In the genomic region with DNA sequence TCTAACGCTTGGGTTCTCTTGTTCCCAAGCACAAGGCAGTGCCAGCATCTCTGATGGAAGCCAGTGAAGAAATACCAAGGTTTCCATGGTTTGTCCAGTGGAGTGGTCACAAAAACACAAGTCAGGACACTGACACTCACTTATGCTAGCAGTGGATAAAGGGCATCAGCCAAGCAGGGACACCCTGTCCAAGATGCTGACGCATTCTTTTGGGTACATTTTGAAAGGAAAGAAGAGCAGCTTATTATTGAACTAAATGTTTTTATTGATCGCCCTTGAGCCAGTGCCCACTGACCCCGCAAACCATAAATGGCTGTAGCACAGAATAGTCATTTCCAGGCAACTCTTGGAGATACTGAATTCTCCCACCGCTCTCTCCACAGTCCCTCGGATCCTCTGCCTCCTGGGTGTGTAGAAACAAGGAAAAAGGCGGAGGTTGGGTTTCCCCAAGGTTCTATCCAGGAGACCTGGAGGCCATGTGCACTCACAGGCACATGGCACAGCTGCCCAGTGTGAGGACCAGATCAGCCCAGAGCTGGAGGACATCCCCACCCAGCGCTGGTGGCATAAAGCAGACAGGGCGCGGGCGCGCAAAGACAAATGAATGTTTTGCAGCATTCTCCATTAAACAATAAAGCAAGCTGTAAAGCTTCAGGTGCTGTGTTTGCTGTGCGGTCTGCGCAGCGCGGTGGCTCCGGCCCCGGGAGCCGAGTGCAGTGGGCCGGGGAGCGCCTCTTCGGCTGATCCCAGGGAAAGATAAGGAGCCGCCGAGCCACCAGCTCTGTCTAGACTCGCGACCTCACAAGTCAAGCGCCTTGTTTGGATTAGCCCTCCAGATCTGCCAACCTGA, we compare ENCODE assay signal across 11 mouse cellular contexts. TPM values are rescaled to one million over a fixed set of nuclear protein-coding genes. Genes with fewer than 3 reads are reported as not detected.
DNase-seq lines count a peak whose midpoint lies in the region; ATAC-seq and TF ChIP-seq lines count a peak whose summit lies in the region.
"Had no signal": no experiment of that assay in that cellular context is flagged by ENCODE, and none has a peak within 500 bp of the region (broad histone marks: within the 10 kb centered on the region; RNA-seq: fewer than 3 reads in every experiment).

No protein-coding gene starts in this region.

- H3K36me3 ChIP-seq in E14TG2a.4 (ENCODE audit: insufficient read depth, low read length): no peaks in the 10 kb centered on the region
- H3K36me3 ChIP-seq in forebrain, postnatal 0 days (ENCODE audit: insufficient read depth): no peaks in the 10 kb centered on the region
- H3K36me3 ChIP-seq in midbrain, embryonic 10.5 days: no peaks in the 10 kb centered on the region

- H3K4me3 ChIP-seq in E14TG2a.4 (replicated peaks; ENCODE audit: low read length): peak overlapping the region; percentile 60
- no peak overlapping the region; the same call in 1 of the 2 replicates for H3K4me3 ChIP-seq in forebrain, postnatal 0 days (ENCODE audit: low read depth, low read length)
- H3K4me3 ChIP-seq in midbrain, embryonic 10.5 days: peak overlapping the region; percentile 39

- peaks cover 22% of the 10 kb centered on the region for H3K4me1 ChIP-seq in E14TG2a.4 (replicated peaks; ENCODE audit: low read depth, low read length)
- no peaks in the 10 kb centered on the region for H3K4me1 ChIP-seq in forebrain, postnatal 0 days (ENCODE audit: insufficient read depth)
- H3K4me1 ChIP-seq in midbrain, embryonic 10.5 days: peaks cover 15% of the 10 kb centered on the region

- TF ChIP-seq CTCF in E14TG2a.4 (conservative IDR thresholded peaks at IDR 0.05; ENCODE audit: low read length): no peak
- TF ChIP-seq CTCF in forebrain, postnatal 0 days (IDR thresholded peaks at IDR 0.05; ENCODE audit: low read depth): no peak

- H3K9me3 ChIP-seq in E14TG2a.4 (ENCODE audit: low read length): no peaks in the 10 kb centered on the region
- no peaks in the 10 kb centered on the region for H3K9me3 ChIP-seq in forebrain, postnatal 0 days (ENCODE audit: low read length)
- no peaks in the 10 kb centered on the region for H3K9me3 ChIP-seq in midbrain, embryonic 10.5 days (replicated peaks)

- no peak overlapping the region for H3K27ac ChIP-seq in forebrain, postnatal 0 days (ENCODE audit: low read depth, low read length)
- H3K27ac ChIP-seq in midbrain, embryonic 10.5 days (replicated peaks): no peak overlapping the region
- H3K27ac ChIP-seq: liver, embryonic 14.5 days had no signal

- H3K27me3 ChIP-seq in E14TG2a.4 (ENCODE audit: insufficient read depth, low read length): peaks cover 49% of the 10 kb centered on the region
- H3K27me3 ChIP-seq in forebrain, postnatal 0 days (ENCODE audit: insufficient read depth, low read length): peaks cover 59% of the 10 kb centered on the region
- peaks cover 91% of the 10 kb centered on the region for H3K27me3 ChIP-seq in midbrain, embryonic 10.5 days (ENCODE audit: low read depth, poor library complexity, severe bottlenecking)

- 5% methylated on average over 27 of the region's 27 CpGs for WGBS in forebrain, postnatal 0 days
- WGBS in midbrain, embryonic 10.5 days: 2% methylated on average over 27 of the region's 27 CpGs

- intact Hi-C loops in left cerebral cortex, postnatal 10 days (cut with DNase I): no loop called here

- DNase-seq in MN1 (ENCODE audit: low spot score): peak; percentile 11
- peak; percentile 33 for DNase-seq in forebrain, postnatal 0 days
- peak; percentile 66 for DNase-seq in midbrain, embryonic 10.5 days (ENCODE audit: low spot score)
- DNase-seq in B cell, adult 2 months: no peak
- no peak for DNase-seq in left cerebral cortex, postnatal 10 days (ENCODE audit: extremely low spot score in 1 of 2, low spot score in 2 of 2)
- DNase-seq in right cerebral cortex, postnatal 25 days: no peak
- no peak for DNase-seq in kidney, adult 9 months
- DNase-seq: heart, adult 18-20 months; right cerebral cortex, adult 18-20 months had no signal

- H3K4me2 ChIP-seq in forebrain, postnatal 0 days (ENCODE audit: low read depth): peak overlapping the region; percentile 24

- ATAC-seq in forebrain, postnatal 0 days: peak; percentile 30

- no peak overlapping the region for H3K9ac ChIP-seq in forebrain, postnatal 0 days
- H3K9ac ChIP-seq: liver, embryonic 14.5 days had no signal

RNA-seq across cellular contexts. Expression of gene Isl1, which starts 16.0 kb away (rescaled TPM):
- 54.9 and 62.9 TPM in 2 replicates for total RNA-seq in forebrain, postnatal 0 days (2014; rRNA removed)
- polyA plus RNA-seq in forebrain, postnatal 0 days (2015; fragmentation: Nextera tagmentation; extraction: Ambion mirVana): 39.5 and 46.5 TPM in 2 replicates
- polyA plus RNA-seq in midbrain, embryonic 10.5 days (2016; fragmentation: Nextera tagmentation; extraction: Ambion mirVana): 16.4 and 20.7 TPM in 2 replicates
- total RNA-seq in left cerebral cortex, postnatal 10 days (2021): 1 to 10 TPM; 1.3 to 2.6 TPM

Comparison
In these comparisons a context has a peak if more than half of its experiments do, and no peak if none do; other contexts are left out.
1. DNase-seq: peak in MN1 (single experiment), forebrain, postnatal 0 days (single experiment) and midbrain, embryonic 10.5 days (single experiment); none in B cell, adult 2 months (0 of 2), left cerebral cortex, postnatal 10 days (0 of 2), right cerebral cortex, postnatal 25 days (single experiment) and kidney, adult 9 months (single experiment).
2. RNA of gene Isl1, which starts 16.0 kb away (total RNA-seq): 54.9 to 62.9 TPM in forebrain, postnatal 0 days; 1.3 to 2.6 TPM in left cerebral cortex, postnatal 10 days; every median in the first group is over 10 times any median in the second.